Mouse (Mus musculus) liver, embryonic 15.5 days (tissue): Measurements from ENCODE around the gene Ano1. TPM values are rescaled to one million over a fixed set of nuclear protein-coding genes. Genes with fewer than 3 reads are reported as not detected.

Experiments used
- ATAC-seq: fragments of 200-750 bp; cut with Nextera tagmentation; 2 replicates; pipeline ENCODE4 v1.8.0; 2017; ENCODE audit warnings: moderate number of reproducible peaks, mild to moderate bottlenecking, moderate library complexity; ENCODE audit not compliant: insufficient read depth
- H3K27ac ChIP-seq: fragments of 300-500 bp; sonication (generic); replicated peaks from 2 replicates; pipeline ENCODE4 v1.5.1; 2015; ENCODE audit warnings: mild to moderate bottlenecking, inconsistent platforms
- H3K27me3 ChIP-seq: fragments of 300-500 bp; sonication (generic); 2 replicates; pipeline ENCODE4 v1.6.1; 2015; ENCODE audit warnings: mild to moderate bottlenecking, inconsistent platforms
- H3K36me3 ChIP-seq: fragments of 300-500 bp; sonication (generic); replicated peaks from 2 replicates; pipeline ENCODE4 v1.6.1; 2015; ENCODE audit warnings: moderate library complexity, mild to moderate bottlenecking, inconsistent platforms
- H3K4me1 ChIP-seq: fragments of 300-500 bp; sonication (generic); replicated peaks from 2 replicates; pipeline ENCODE4 v1.6.1; 2015; ENCODE audit warnings: inconsistent platforms
- H3K4me2 ChIP-seq: fragments of 300-500 bp; sonication (generic); 2 replicates; pipeline ENCODE4 v1.6.1; 2015; ENCODE audit warnings: moderate library complexity, mild to moderate bottlenecking, inconsistent platforms
- H3K4me3 ChIP-seq: fragments of 300-500 bp; sonication (generic); replicated peaks from 2 replicates; pipeline ENCODE4 v1.5.1; 2015; ENCODE audit warnings: mild to moderate bottlenecking, inconsistent platforms
- H3K9ac ChIP-seq: fragments of 300-500 bp; sonication (generic); 2 replicates; pipeline ENCODE4 v1.6.1; 2015; ENCODE audit warnings: moderate library complexity, mild to moderate bottlenecking, inconsistent platforms
- H3K9me3 ChIP-seq: fragments of 300-500 bp; sonication (generic); replicated peaks from 2 replicates; pipeline ENCODE4 v1.6.1; 2016; ENCODE audit warnings: inconsistent platforms
- WGBS: fragments of 180-500 bp; shearing (Covaris S2); methylation state at CpG from one replicate; pipeline ENCODE4 v1.1.7; 2015; ENCODE audit warnings: mixed read lengths; ENCODE audit not compliant: insufficient replicate concordance; 5-methylcytosine and 5-hydroxymethylcytosine counted together
- polyA plus RNA-seq: library from polyadenylated mRNA; unstranded; fragments of >200 nt; fragmentation: Nextera tagmentation; extraction: Ambion mirVana; gene quantifications from 2 replicates; pipeline ENCODE4 v1.2.1, GENCODE M21; 2015

The Ano1 gene
- polyA plus RNA-seq, 1 experiment from 2014 or later = 1.4 TPM

- no peak overlapping the region for H3K4me3 ChIP-seq
- no peaks in the 10 kb centered on the region; the same call in 1 of the 2 replicates for H3K4me1 ChIP-seq
- no peak overlapping the region for H3K4me2 ChIP-seq
- H3K9me3 ChIP-seq = no peaks in the 10 kb centered on the region
- no peaks in the 10 kb centered on the region for H3K36me3 ChIP-seq
- no peak overlapping the region for H3K9ac ChIP-seq
- 69% methylated on average over 11 of the region's 11 CpGs for WGBS
- peaks cover 40% of the 10 kb centered on the region for H3K27me3 ChIP-seq
- ATAC-seq = no peak
- no peak overlapping the region for H3K27ac ChIP-seq
These were observed 12.9 kb upstream of the Ano1 start for GRCm38 (mm10) chr7:144764537-144765282.

- no peak overlapping the region for H3K27ac ChIP-seq
- peaks cover 35% of the 10 kb centered on the region for H3K27me3 ChIP-seq
- no peak overlapping the region for H3K4me3 ChIP-seq
- ATAC-seq = no peak
- no peak overlapping the region for H3K4me2 ChIP-seq
- H3K36me3 ChIP-seq = no peaks in the 10 kb centered on the region
- 52% methylated on average over 2 of the region's 2 CpGs for WGBS
- no peaks in the 10 kb centered on the region for H3K9me3 ChIP-seq
- H3K4me1 ChIP-seq = no peaks in the 10 kb centered on the region
- no peak overlapping the region for H3K9ac ChIP-seq
These were observed 12.2 kb upstream of the Ano1 start for GRCm38 (mm10) chr7:144764013-144764412.

- Histone ChIP-seq H3K36me3 (no peaks in the 10 kb centered on the region), H3K4me2 (no peak overlapping the region), H3K9me3 (no peaks in the 10 kb centered on the region), H3K27ac (no peak overlapping the region), H3K4me3 (no peak overlapping the region), H3K4me1 (no peaks in the 10 kb centered on the region), H3K27me3 (peaks cover 23% of the 10 kb centered on the region), H3K9ac (no peak overlapping the region)
- 58% methylated on average over 16 of the region's 16 CpGs for whole genome bisulfite sequencing
- ATAC-seq = no peak
These were observed 10.9 kb upstream of the Ano1 start for GRCm38 (mm10) chr7:144762496-144763235.

GRCm38 (mm10) chr7:144760228-144760627 lies 8.5 kb upstream of the Ano1 start:
- H3K4me2 ChIP-seq = no peak overlapping the region
- peaks cover 9% of the 10 kb centered on the region; the same call in 1 of the 2 replicates for H3K4me1 ChIP-seq
- 74% methylated on average over 9 of the region's 9 CpGs for WGBS
- ATAC-seq = no peak
- H3K36me3 ChIP-seq = no peaks in the 10 kb centered on the region
- no peak overlapping the region for H3K27ac ChIP-seq
- H3K27me3 ChIP-seq = peaks cover 20% of the 10 kb centered on the region
- H3K4me3 ChIP-seq = no peak overlapping the region
- no peaks in the 10 kb centered on the region for H3K9me3 ChIP-seq
- H3K9ac ChIP-seq = no peak overlapping the region

GRCm38 (mm10) chr7:144759455-144759854 lies 7.7 kb upstream of the Ano1 start:
- H3K9me3 ChIP-seq = no peaks in the 10 kb centered on the region
- ATAC-seq = no peak
- no peaks in the 10 kb centered on the region for H3K36me3 ChIP-seq
- no peak overlapping the region for H3K27ac ChIP-seq
- H3K27me3 ChIP-seq = peaks cover 20% of the 10 kb centered on the region
- WGBS = 62% methylated on average over 2 of the region's 2 CpGs
- H3K4me1 ChIP-seq = peaks cover 10% of the 10 kb centered on the region; the same call in 1 of the 2 replicates
- no peak overlapping the region for H3K4me2 ChIP-seq
- H3K9ac ChIP-seq = no peak overlapping the region
- H3K4me3 ChIP-seq = no peak overlapping the region

- no peak overlapping the region for H3K27ac ChIP-seq
- H3K9ac ChIP-seq = no peak overlapping the region
- H3K36me3 ChIP-seq = no peaks in the 10 kb centered on the region
- no peak for ATAC-seq
- no peaks in the 10 kb centered on the region for H3K9me3 ChIP-seq
- H3K4me3 ChIP-seq = no peak overlapping the region
- H3K27me3 ChIP-seq = no peaks in the 10 kb centered on the region
- H3K4me1 ChIP-seq = peaks cover 22% of the 10 kb centered on the region
- WGBS = 51% methylated on average over 11 of the region's 11 CpGs
- H3K4me2 ChIP-seq = no peak overlapping the region
These were observed 4.0 kb upstream of the Ano1 start for GRCm38 (mm10) chr7:144755511-144756378.

GRCm38 (mm10) chr7:144754722-144755121 lies 2.9 kb upstream of the Ano1 start:
- Histone ChIP-seq H3K27ac (no peak overlapping the region), H3K4me1 (peaks cover 32% of the 10 kb centered on the region), H3K36me3 (no peaks in the 10 kb centered on the region), H3K9me3 (no peaks in the 10 kb centered on the region), H3K4me2 (no peak overlapping the region), H3K27me3 (no peaks in the 10 kb centered on the region), H3K4me3 (no peak overlapping the region), H3K9ac (no peak overlapping the region)
- no peak for ATAC-seq
- WGBS = 56% methylated on average over 2 of the region's 2 CpGs

GRCm38 (mm10) chr7:144753657-144754031 lies 1.9 kb upstream of the Ano1 start:
- H3K4me1 ChIP-seq = peaks cover 41% of the 10 kb centered on the region
- no peaks in the 10 kb centered on the region for H3K9me3 ChIP-seq
- WGBS = 80% methylated on average over 9 of the region's 9 CpGs
- H3K27me3 ChIP-seq = no peaks in the 10 kb centered on the region
- H3K9ac ChIP-seq = no peak overlapping the region
- H3K27ac ChIP-seq = no peak overlapping the region
- H3K36me3 ChIP-seq = no peaks in the 10 kb centered on the region
- H3K4me2 ChIP-seq = no peak overlapping the region
- no peak for ATAC-seq
- H3K4me3 ChIP-seq = no peak overlapping the region

GRCm38 (mm10) chr7:144752919-144753656 lies 1.3 kb upstream of the Ano1 start:
- no peak for ATAC-seq
- no peak overlapping the region for H3K9ac ChIP-seq
- no peaks in the 10 kb centered on the region for H3K27me3 ChIP-seq
- H3K36me3 ChIP-seq = no peaks in the 10 kb centered on the region
- no peaks in the 10 kb centered on the region for H3K9me3 ChIP-seq
- 70% methylated on average over 14 of the region's 14 CpGs for WGBS
- no peak overlapping the region for H3K4me2 ChIP-seq
- peaks cover 47% of the 10 kb centered on the region for H3K4me1 ChIP-seq
- H3K4me3 ChIP-seq = no peak overlapping the region
- no peak overlapping the region for H3K27ac ChIP-seq

- Histone ChIP-seq H3K27ac (peak overlapping the region; percentile 88), H3K4me2 (peak overlapping the region; percentile 47), H3K27me3 (no peaks in the 10 kb centered on the region), H3K9ac (peak overlapping the region; percentile 29; the same call in 1 of the 2 replicates), H3K9me3 (no peaks in the 10 kb centered on the region), H3K4me3 (no peak overlapping the region), H3K36me3 (no peaks in the 10 kb centered on the region), H3K4me1 (peaks cover 57% of the 10 kb centered on the region)
- peak; percentile 95 for ATAC-seq
- 15% methylated on average over 2 of the region's 2 CpGs for WGBS
These were observed 4.0 kb downstream of the Ano1 start for GRCm38 (mm10) chr7:144747756-144748155.
